Mouse (Mus musculus) intestine, embryonic 14.5 days (tissue): Measurements from ENCODE around the gene Glrx5. TPM values are rescaled to one million over a fixed set of nuclear protein-coding genes. Genes with fewer than 3 reads are reported as not detected.
A peak's percentile ranks its signal among the peaks of the same experiment; 100 is the strongest.

Source experiments
- ATAC-seq: fragments of 200-750 bp; cut with Nextera tagmentation; replicated peaks from 2 replicates; pipeline ENCODE4 v1.8.0; 2017; ENCODE audit warnings: low read depth, moderate number of reproducible peaks, moderate TSS enrichment, moderate library complexity; ENCODE audit not compliant: low FRiP score, low TSS enrichment
- DNase-seq: peaks from one replicate; pipeline ENCODE4 v3.0.0-alpha.2; 2018; ENCODE audit warnings: low spot score
- H3K27ac ChIP-seq: fragments of 300-500 bp; sonication (generic); 2 replicates; pipeline ENCODE4 v1.5.1; 2014; ENCODE audit warnings: low read depth, mild to moderate bottlenecking, control low read depth
- H3K27me3 ChIP-seq: fragments of 300-500 bp; sonication (generic); replicated peaks from 2 replicates; pipeline ENCODE4 v1.6.1; 2014; ENCODE audit warnings: low read length, control low read depth; ENCODE audit not compliant: control insufficient read depth, insufficient read depth
- H3K36me3 ChIP-seq: fragments of 300-500 bp; sonication (generic); 2 replicates; pipeline ENCODE4 v1.6.1; 2014; ENCODE audit warnings: low read length, control low read depth; ENCODE audit not compliant: control insufficient read depth, insufficient read depth
- H3K4me1 ChIP-seq: fragments of 300-500 bp; sonication (generic); replicated peaks from 2 replicates; pipeline ENCODE4 v1.6.1; 2014; ENCODE audit warnings: low read length, control low read depth, mixed read lengths; ENCODE audit not compliant: control insufficient read depth, insufficient read depth
- H3K4me2 ChIP-seq: fragments of 300-500 bp; sonication (generic); 2 replicates; pipeline ENCODE4 v1.6.1; 2014; ENCODE audit warnings: low read length
- H3K4me3 ChIP-seq: fragments of 300-500 bp; sonication (generic); 2 replicates; pipeline ENCODE4 v1.5.1; 2014; ENCODE audit warnings: low read depth, low read length, control low read depth, mixed read lengths
- H3K9ac ChIP-seq: fragments of 300-500 bp; sonication (generic); 2 replicates; pipeline ENCODE4 v1.6.1; 2014; ENCODE audit warnings: mild to moderate bottlenecking, low read length
- H3K9me3 ChIP-seq: fragments of 300-500 bp; sonication (generic); 2 replicates; pipeline ENCODE4 v1.6.1; 2016; ENCODE audit warnings: low read length, control low read depth; ENCODE audit not compliant: control insufficient read depth
- WGBS: fragments of 180-500 bp; shearing (Covaris S2); extraction: QIAGEN DNeasy Blood & Tissue Kit; methylation state at CpG from one replicate; pipeline ENCODE4 v1.1.7; 2014; 5-methylcytosine and 5-hydroxymethylcytosine counted together
- microRNA-seq: library from miRNA; unstranded; fragments of <30 nt; microRNA quantifications from one replicate; pipeline ENCODE4, GENCODE M21; 2016
- polyA plus RNA-seq: library from polyadenylated mRNA; unstranded; fragments of >200 nt; fragmentation: Nextera tagmentation; extraction: Ambion mirVana; gene quantifications from 2 replicates; pipeline ENCODE4 v1.2.1, GENCODE M21; 2014

Glrx5 gene
- polyA plus RNA-seq, 1 experiment from 2014 or later = 193 TPM

- ATAC-seq = no peak
- no peak overlapping the region for H3K4me2 ChIP-seq
Observed at GRCm38 (mm10) chr12:105084171-105084570, 51.7 kb downstream of the Glrx5 start.

GRCm38 (mm10) chr12:105084816-105085215, 52.3 kb downstream of the Glrx5 start:
- Histone ChIP-seq H3K9ac (no peak overlapping the region), H3K36me3 (no peaks in the 10 kb centered on the region), H3K9me3 (no peaks in the 10 kb centered on the region), H3K4me2 (no peak overlapping the region), H3K4me3 (no peak overlapping the region), H3K27me3 (no peaks in the 10 kb centered on the region), H3K4me1 (no peaks in the 10 kb centered on the region), H3K27ac (no peak overlapping the region)
- DNase-seq (no peak), ATAC-seq (no peak)
- WGBS = 86% methylated on average over 6 of the region's 6 CpGs

More at GRCm38 (mm10) chr12:105084171-105084570, 51.7 kb downstream of the Glrx5 start:
- 70% methylated on average over 5 of the region's 5 CpGs for WGBS
- no peaks in the 10 kb centered on the region for H3K4me1 ChIP-seq
- H3K9ac ChIP-seq = no peak overlapping the region
- no peaks in the 10 kb centered on the region for H3K9me3 ChIP-seq
- H3K27me3 ChIP-seq = no peaks in the 10 kb centered on the region
- no peak overlapping the region for H3K4me3 ChIP-seq
- DNase-seq = no peak
- no peak overlapping the region for H3K27ac ChIP-seq
- no peaks in the 10 kb centered on the region for H3K36me3 ChIP-seq

GRCm38 (mm10) chr12:105085296-105085695, 52.8 kb downstream of the Glrx5 start:
- WGBS = 85% methylated on average over 12 of the region's 12 CpGs
- Histone ChIP-seq H3K27ac (no peak overlapping the region), H3K4me1 (no peaks in the 10 kb centered on the region), H3K36me3 (no peaks in the 10 kb centered on the region), H3K4me2 (no peak overlapping the region), H3K9ac (no peak overlapping the region), H3K4me3 (no peak overlapping the region), H3K27me3 (no peaks in the 10 kb centered on the region), H3K9me3 (no peaks in the 10 kb centered on the region)
- DNase-seq (no peak), ATAC-seq (no peak)

- Histone ChIP-seq H3K27ac (no peak overlapping the region), H3K27me3 (no peaks in the 10 kb centered on the region), H3K36me3 (no peaks in the 10 kb centered on the region), H3K9me3 (no peaks in the 10 kb centered on the region), H3K9ac (no peak overlapping the region), H3K4me3 (no peak overlapping the region), H3K4me1 (no peaks in the 10 kb centered on the region), H3K4me2 (no peak overlapping the region)
- DNase-seq = no peak
- 92% methylated on average over 6 of the region's 6 CpGs for WGBS
- ATAC-seq = no peak
Observed at GRCm38 (mm10) chr12:105086781-105087180, 54.3 kb downstream of the Glrx5 start.

GRCm38 (mm10) chr12:105087353-105087752, 54.9 kb downstream of the Glrx5 start:
- no peak overlapping the region for H3K4me3 ChIP-seq
- no peak overlapping the region for H3K9ac ChIP-seq
- H3K4me2 ChIP-seq = no peak overlapping the region
- H3K9me3 ChIP-seq = no peaks in the 10 kb centered on the region
- no peaks in the 10 kb centered on the region for H3K36me3 ChIP-seq
- DNase-seq (no peak), ATAC-seq (no peak)
- no peaks in the 10 kb centered on the region for H3K27me3 ChIP-seq
- no peaks in the 10 kb centered on the region for H3K4me1 ChIP-seq
- 77% methylated on average over 3 of the region's 3 CpGs for WGBS
- H3K27ac ChIP-seq = no peak overlapping the region

- Histone ChIP-seq H3K9me3 (no peaks in the 10 kb centered on the region), H3K27me3 (no peaks in the 10 kb centered on the region), H3K4me3 (no peak overlapping the region), H3K4me1 (no peaks in the 10 kb centered on the region), H3K4me2 (no peak overlapping the region), H3K9ac (no peak overlapping the region), H3K27ac (no peak overlapping the region), H3K36me3 (no peaks in the 10 kb centered on the region)
- DNase-seq (no peak), ATAC-seq (no peak)
- WGBS = 81% methylated on average over 5 of the region's 5 CpGs
Observed at GRCm38 (mm10) chr12:105089231-105089630, 56.7 kb downstream of the Glrx5 start.

GRCm38 (mm10) chr12:105091604-105092003, 59.1 kb downstream of the Glrx5 start:
- Histone ChIP-seq H3K4me1 (no peaks in the 10 kb centered on the region), H3K4me2 (no peak overlapping the region), H3K9me3 (no peaks in the 10 kb centered on the region), H3K9ac (no peak overlapping the region), H3K27me3 (no peaks in the 10 kb centered on the region), H3K4me3 (no peak overlapping the region), H3K27ac (no peak overlapping the region), H3K36me3 (no peaks in the 10 kb centered on the region)
- WGBS = 89% methylated on average over 6 of the region's 6 CpGs
- no peak for DNase-seq
- ATAC-seq = no peak

Small RNA genes lying within 50 kb of the gene (microRNA-seq; reads per million reads assigned to microRNA genes)
- gene Mir3069 = 2.4 reads per million, percentile 25 among the genes with 10 or more reads in this experiment

Other genes starting within 250 kb of the Glrx5 start
- gene Clmn, start 167.6 kb upstream of the Glrx5 start, polyA plus RNA-seq = 3.4 and 4.0 TPM in 2 replicates
- 0.08 and 0.31 TPM in 2 replicates for gene Syne3, start 22.9 kb upstream of the Glrx5 start, polyA plus RNA-seq
- gene Tcl1b2, start 113.3 kb downstream of the Glrx5 start, polyA plus RNA-seq = not detected in 2 replicates
- gene Tcl1b1, start 127.0 kb downstream of the Glrx5 start, polyA plus RNA-seq = not detected in 2 replicates
- gene Tcl1b5, start 143.7 kb downstream of the Glrx5 start, polyA plus RNA-seq = not detected in 2 replicates
- not detected in 2 replicates for gene Tcl1b3, start 158.4 kb downstream of the Glrx5 start, polyA plus RNA-seq
- not detected in 2 replicates for gene Tcl1b4, start 169.3 kb downstream of the Glrx5 start, polyA plus RNA-seq
- not detected in 2 replicates for gene Tcl1, start 190.1 kb downstream of the Glrx5 start, polyA plus RNA-seq